Mouse (Mus musculus): Measurements from ENCODE around the gene Fbxo31. TPM values are rescaled to one million over a fixed set of nuclear protein-coding genes. Genes with fewer than 3 reads are reported as not detected.
A peak's percentile ranks its signal among the peaks of the same experiment; 100 is the strongest.

Fbxo31 gene
- polyA plus RNA-seq, 1 experiment, result 67.9 TPM

DNA sequence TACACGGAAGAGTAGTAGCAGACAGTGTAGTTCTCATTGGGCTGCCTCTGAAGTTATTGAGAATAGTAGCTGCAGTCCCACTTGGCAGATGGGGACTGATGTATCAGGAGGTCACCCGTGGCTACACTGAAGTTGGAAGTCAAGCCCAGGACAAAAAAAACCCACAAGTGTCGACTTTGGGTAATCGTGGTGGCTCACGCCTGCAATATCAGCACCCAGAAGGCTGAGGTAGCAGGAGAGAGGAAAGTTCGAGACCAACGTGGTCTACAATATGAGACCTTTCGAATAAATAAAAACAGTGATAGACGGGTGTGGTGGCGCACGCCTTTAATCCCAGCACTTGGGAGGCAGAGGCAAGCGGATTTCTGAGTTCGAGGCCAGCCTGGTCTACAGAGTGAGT is 6.1 kb upstream of the Fbxo31 start:
- Histone ChIP-seq H3K27me3 (ENCODE audit: control insufficient read depth, insufficient read depth, low read length) (no peaks in the 10 kb centered on the region), H3K27ac (ENCODE audit: insufficient read depth, low read length) (peak overlapping the region; percentile 99), H3K4me3 (replicated peaks; ENCODE audit: insufficient read depth, low read depth, low read length) (peak overlapping the region; percentile 42), H3K4me1 (ENCODE audit: control insufficient read depth, insufficient read depth, low read length) (peaks cover 8% of the 10 kb centered on the region; the same call in 1 of the 2 replicates)
- TF ChIP-seq CTCF (IDR thresholded peaks at IDR 0.05; ENCODE audit: borderline replicate concordance, insufficient read depth, low read depth, low read length), result no peak
- TF ChIP-seq POLR2A (IDR thresholded peaks at IDR 0.05; ENCODE audit: borderline replicate concordance, insufficient read depth, low read length), result no peak
- 40% methylated on average over 13 of the region's 13 CpGs for WGBS
- DNase-seq, result peak in 1 of 2 experiments; percentile 32

DNA sequence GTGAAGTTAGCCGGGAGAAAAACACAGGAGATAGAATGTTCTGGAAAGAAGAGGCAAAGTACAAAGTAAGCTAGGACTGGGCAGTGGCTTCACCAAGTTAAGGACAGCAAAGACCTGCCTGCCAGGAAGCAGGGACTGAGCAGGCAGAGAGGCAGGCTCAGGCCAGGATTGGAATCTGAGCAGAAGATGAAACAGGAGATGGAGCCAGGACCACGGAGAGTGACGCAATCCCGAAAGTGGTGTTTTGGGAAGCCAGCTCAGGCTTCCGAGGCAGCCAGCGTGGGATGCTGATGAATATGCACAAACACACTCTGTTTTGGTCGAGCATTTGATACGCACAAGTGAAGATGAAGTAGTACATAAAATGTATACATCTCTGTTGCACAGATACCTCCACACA is 5.0 kb upstream of the Fbxo31 start:
- TF ChIP-seq CTCF (IDR thresholded peaks at IDR 0.05; ENCODE audit: borderline replicate concordance, insufficient read depth, low read depth, low read length), result no peak
- no peak for TF ChIP-seq POLR2A (IDR thresholded peaks at IDR 0.05; ENCODE audit: borderline replicate concordance, insufficient read depth, low read length)
- Histone ChIP-seq H3K4me3 (replicated peaks; ENCODE audit: insufficient read depth, low read depth, low read length) (no peak overlapping the region), H3K27ac (ENCODE audit: insufficient read depth, low read length) (no peak overlapping the region), H3K27me3 (ENCODE audit: control insufficient read depth, insufficient read depth, low read length) (no peaks in the 10 kb centered on the region), H3K4me1 (ENCODE audit: control insufficient read depth, insufficient read depth, low read length) (no peaks in the 10 kb centered on the region)
- WGBS, result 58% methylated on average over 8 of the region's 8 CpGs
- DNase-seq, result no peak

DNA sequence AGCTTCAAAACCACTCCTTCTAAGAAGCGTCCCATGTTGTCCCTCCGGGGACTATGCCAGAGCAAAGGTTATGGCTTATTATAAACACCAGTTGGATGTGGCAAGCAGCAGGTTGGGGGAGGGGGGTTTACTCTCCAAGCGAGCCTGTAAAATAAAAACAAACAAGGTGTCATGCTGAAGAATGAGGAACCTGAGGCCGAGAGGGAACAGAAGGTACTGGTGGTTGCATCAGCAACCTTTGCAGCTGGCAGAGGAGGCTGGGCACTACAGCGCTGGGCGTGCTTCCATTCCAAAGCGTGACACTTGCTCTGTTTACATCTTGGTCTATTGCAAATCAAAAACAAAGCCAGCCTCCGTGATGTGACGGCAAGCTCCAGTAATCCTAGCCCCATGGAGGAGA is 1.9 kb upstream of the Fbxo31 start:
- Histone ChIP-seq H3K4me3 (replicated peaks; ENCODE audit: insufficient read depth, low read depth, low read length) (no peak overlapping the region), H3K27ac (ENCODE audit: insufficient read depth, low read length) (no peak overlapping the region), H3K4me1 (ENCODE audit: control insufficient read depth, insufficient read depth, low read length) (peaks cover 10% of the 10 kb centered on the region), H3K27me3 (ENCODE audit: control insufficient read depth, insufficient read depth, low read length) (no peaks in the 10 kb centered on the region)
- no peak for DNase-seq
- TF ChIP-seq POLR2A (IDR thresholded peaks at IDR 0.05; ENCODE audit: borderline replicate concordance, insufficient read depth, low read length) (no peak), CTCF (IDR thresholded peaks at IDR 0.05; ENCODE audit: borderline replicate concordance, insufficient read depth, low read depth, low read length) (no peak)
- 35% methylated on average over 9 of the region's 9 CpGs for WGBS

DNA sequence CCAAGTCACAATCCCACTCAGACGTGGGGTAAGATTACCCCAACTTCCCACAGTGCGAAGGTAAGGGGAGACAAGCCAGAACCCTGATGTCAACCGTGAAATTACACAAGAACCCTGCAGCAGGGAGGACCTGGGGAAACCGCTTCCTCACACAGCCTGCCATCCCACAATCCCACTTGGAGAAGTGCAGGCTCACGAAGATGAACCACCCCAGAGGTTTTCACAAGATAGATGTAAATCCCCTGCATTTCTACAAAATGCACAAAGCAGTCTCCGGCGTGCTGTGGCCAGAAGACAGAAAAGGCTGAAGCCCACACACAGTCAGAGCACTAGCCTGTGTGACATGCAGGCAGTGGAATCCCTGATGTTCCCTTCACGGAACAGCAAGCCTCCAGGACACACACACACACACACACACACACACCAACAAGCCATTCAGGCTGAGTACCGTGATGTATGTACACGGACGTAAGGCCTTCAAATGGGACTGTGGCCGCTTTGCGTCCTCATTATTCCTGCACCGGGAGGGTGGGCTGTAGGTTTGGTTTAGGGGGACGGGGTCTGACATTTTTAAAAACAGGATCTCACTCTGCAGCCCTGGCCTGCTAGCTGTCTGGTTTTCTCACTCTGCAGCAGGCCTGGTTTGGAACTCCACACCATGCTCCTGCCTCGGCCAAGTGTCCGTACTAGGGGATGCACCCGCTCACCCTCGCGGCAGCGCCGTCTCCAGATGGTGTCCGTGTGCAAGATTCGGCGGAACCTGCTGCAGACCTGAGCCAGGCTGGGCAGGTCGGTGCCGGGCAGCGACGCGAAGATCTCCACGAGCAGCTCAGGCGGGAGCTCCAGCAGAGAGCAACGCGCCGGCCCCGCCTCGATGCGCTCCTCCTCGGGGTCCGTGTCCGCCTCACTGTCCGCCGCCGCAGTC is 593 bp downstream of the Fbxo31 start:
- H3K4me1 ChIP-seq (ENCODE audit: control insufficient read depth, insufficient read depth, low read length), result peaks cover 22% of the 10 kb centered on the region
- TF ChIP-seq CTCF (IDR thresholded peaks at IDR 0.05; ENCODE audit: borderline replicate concordance, insufficient read depth, low read depth, low read length) (no peak), POLR2A (IDR thresholded peaks at IDR 0.05; ENCODE audit: borderline replicate concordance, insufficient read depth, low read length) (no peak)
- peak; percentile 41 to 52 for DNase-seq
- H3K27me3 ChIP-seq (ENCODE audit: control insufficient read depth, insufficient read depth, low read length), result no peaks in the 10 kb centered on the region
- peak overlapping the region; percentile 73 for H3K27ac ChIP-seq (ENCODE audit: insufficient read depth, low read length)
- peak overlapping the region; percentile 98 for H3K4me3 ChIP-seq (replicated peaks; ENCODE audit: insufficient read depth, low read depth, low read length)
- WGBS, result under 1% methylated on average over 34 of the region's 44 CpGs

DNA sequence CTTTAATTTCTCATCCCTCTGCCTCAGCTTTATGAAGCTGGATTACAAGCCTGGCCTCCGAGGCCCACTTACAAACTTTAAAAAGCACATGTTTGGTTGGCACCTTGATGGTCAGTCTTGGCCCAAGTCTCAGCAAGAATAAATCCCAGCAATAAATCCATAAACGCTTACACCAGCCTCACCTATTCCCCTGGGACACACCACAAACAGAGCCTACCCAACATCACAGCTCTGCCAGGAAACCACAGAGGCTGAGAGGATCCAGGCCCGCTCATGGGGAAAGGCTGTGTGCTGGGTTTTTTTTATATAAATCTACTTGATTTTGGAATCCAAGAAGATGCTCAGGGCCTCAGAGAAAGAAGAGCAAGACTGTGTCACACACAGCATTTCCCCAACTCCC is 2.9 kb downstream of the Fbxo31 start:
- 28% methylated on average over 3 of the region's 3 CpGs for WGBS
- TF ChIP-seq CTCF (IDR thresholded peaks at IDR 0.05; ENCODE audit: borderline replicate concordance, insufficient read depth, low read depth, low read length) (no peak), POLR2A (IDR thresholded peaks at IDR 0.05; ENCODE audit: borderline replicate concordance, insufficient read depth, low read length) (no peak)
- Histone ChIP-seq H3K4me3 (replicated peaks; ENCODE audit: insufficient read depth, low read depth, low read length) (no peak overlapping the region), H3K27me3 (ENCODE audit: control insufficient read depth, insufficient read depth, low read length) (no peaks in the 10 kb centered on the region), H3K27ac (ENCODE audit: insufficient read depth, low read length) (no peak overlapping the region), H3K4me1 (ENCODE audit: control insufficient read depth, insufficient read depth, low read length) (peaks cover 27% of the 10 kb centered on the region)
- no peak for DNase-seq

DNA sequence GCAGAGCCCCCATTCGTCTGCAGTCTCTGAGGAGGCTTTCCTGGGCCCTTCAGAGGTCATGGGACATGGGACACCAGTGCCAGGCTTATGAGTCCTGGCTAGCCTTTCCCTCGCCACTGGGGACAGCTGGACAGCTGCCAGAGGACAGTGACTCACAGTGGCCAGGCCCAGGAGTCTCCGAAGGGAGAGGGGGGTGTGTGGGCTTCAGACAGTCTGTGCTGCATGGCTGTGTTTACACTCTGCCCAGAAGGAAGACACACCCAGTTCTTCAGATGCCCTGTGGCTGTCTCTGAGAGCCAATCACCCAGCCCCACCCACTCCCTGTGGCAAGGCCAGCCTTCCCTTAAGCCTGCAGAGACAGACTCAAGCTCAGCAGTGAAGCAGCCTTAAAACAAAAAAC is 5.3 kb downstream of the Fbxo31 start:
- peak; percentile 72 to 81 for DNase-seq
- WGBS, result 9% methylated on average over 3 of the region's 3 CpGs
- H3K4me1 ChIP-seq (ENCODE audit: control insufficient read depth, insufficient read depth, low read length), result peaks cover 30% of the 10 kb centered on the region
- TF ChIP-seq CTCF (IDR thresholded peaks at IDR 0.05; ENCODE audit: borderline replicate concordance, insufficient read depth, low read depth, low read length) (no peak), POLR2A (IDR thresholded peaks at IDR 0.05; ENCODE audit: borderline replicate concordance, insufficient read depth, low read length) (no peak)
- H3K4me3 ChIP-seq (replicated peaks; ENCODE audit: insufficient read depth, low read depth, low read length), result no peak overlapping the region
- no peak overlapping the region for H3K27ac ChIP-seq (ENCODE audit: insufficient read depth, low read length)
- H3K27me3 ChIP-seq (ENCODE audit: control insufficient read depth, insufficient read depth, low read length), result no peaks in the 10 kb centered on the region

DNA sequence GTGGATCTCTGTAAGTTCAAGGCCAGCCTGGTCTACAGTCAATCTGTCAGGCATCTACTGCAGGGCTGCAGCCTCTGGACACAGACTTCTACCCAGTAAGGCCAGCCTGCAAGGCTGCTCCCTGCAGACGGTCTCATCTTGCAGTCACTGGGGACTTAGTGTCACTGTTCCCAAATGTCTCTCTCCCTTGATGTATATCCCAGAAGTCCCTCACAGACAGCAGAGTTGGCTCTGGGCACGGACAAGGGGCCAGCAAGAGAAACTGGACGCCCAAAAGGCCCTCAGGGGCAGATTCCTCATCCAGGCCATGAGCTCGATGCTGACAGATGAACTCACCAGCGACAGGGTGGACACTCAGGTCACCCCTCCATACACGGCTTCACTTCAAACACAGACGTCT is 6.5 kb downstream of the Fbxo31 start:
- WGBS, result 74% methylated on average over 7 of the region's 7 CpGs
- TF ChIP-seq POLR2A (IDR thresholded peaks at IDR 0.05; ENCODE audit: borderline replicate concordance, insufficient read depth, low read length) (no peak), CTCF (IDR thresholded peaks at IDR 0.05; ENCODE audit: borderline replicate concordance, insufficient read depth, low read depth, low read length) (no peak)
- DNase-seq, result no peak
- Histone ChIP-seq H3K27me3 (ENCODE audit: control insufficient read depth, insufficient read depth, low read length) (no peaks in the 10 kb centered on the region), H3K27ac (ENCODE audit: insufficient read depth, low read length) (no peak overlapping the region), H3K4me3 (replicated peaks; ENCODE audit: insufficient read depth, low read depth, low read length) (no peak overlapping the region), H3K4me1 (ENCODE audit: control insufficient read depth, insufficient read depth, low read length) (peaks cover 34% of the 10 kb centered on the region)

DNA sequence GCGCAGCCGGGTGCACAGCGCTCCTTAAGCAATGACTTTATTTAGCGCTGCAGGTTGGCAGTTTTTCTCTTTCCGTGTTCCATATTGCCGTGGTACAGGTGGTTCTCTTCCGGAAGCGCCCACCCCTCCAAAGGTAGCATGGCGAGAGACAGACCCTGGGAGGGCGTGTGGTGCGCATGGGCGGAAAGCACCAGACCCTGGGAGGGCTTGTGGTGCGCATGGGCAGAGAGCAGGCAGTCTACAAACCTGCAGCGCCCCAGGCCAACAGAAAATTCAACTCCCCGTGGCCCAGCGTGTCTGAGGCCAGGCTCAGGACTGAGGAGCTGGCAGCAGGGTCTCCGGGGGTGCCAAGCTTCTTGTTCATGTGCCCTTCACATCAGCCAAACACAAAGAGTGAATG is 7.8 kb downstream of the Fbxo31 start:
- Histone ChIP-seq H3K27ac (ENCODE audit: insufficient read depth, low read length) (no peak overlapping the region), H3K4me1 (ENCODE audit: control insufficient read depth, insufficient read depth, low read length) (peaks cover 24% of the 10 kb centered on the region), H3K4me3 (replicated peaks; ENCODE audit: insufficient read depth, low read depth, low read length) (peak overlapping the region; percentile 21), H3K27me3 (ENCODE audit: control insufficient read depth, insufficient read depth, low read length) (no peaks in the 10 kb centered on the region)
- 69% methylated on average over 17 of the region's 17 CpGs for whole genome bisulfite sequencing
- DNase-seq, result no peak
- no peak for TF ChIP-seq CTCF (IDR thresholded peaks at IDR 0.05; ENCODE audit: borderline replicate concordance, insufficient read depth, low read depth, low read length)
- TF ChIP-seq POLR2A (IDR thresholded peaks at IDR 0.05; ENCODE audit: borderline replicate concordance, insufficient read depth, low read length), result no peak

Measured in cerebellum, adult 2 months (tissue).